Mouse (Mus musculus) intestine, postnatal 0 days (tissue): ENCODE measurements around the gene Fam81a. TPM values are rescaled to one million over a fixed set of nuclear protein-coding genes. Genes with fewer than 3 reads are reported as not detected.

Source experiments
- ATAC-seq: fragments of 200-750 bp; cut with Nextera tagmentation; 2 replicates; pipeline ENCODE4 v1.8.0; 2017; ENCODE audit warnings: mild to moderate bottlenecking, moderate TSS enrichment, moderate library complexity
- H3K27ac ChIP-seq: fragments of 300-500 bp; sonication (generic); 2 replicates; pipeline ENCODE4 v1.5.1; 2014; ENCODE audit warnings: mild to moderate bottlenecking, low read depth, low read length, moderate library complexity
- H3K27me3 ChIP-seq: fragments of 300-500 bp; sonication (generic); replicated peaks from 2 replicates; pipeline ENCODE4 v1.6.1; 2014; ENCODE audit warnings: low read length, mixed read lengths; ENCODE audit not compliant: control insufficient read depth, insufficient read depth
- H3K36me3 ChIP-seq: fragments of 300-500 bp; sonication (generic); 2 replicates; pipeline ENCODE4 v1.6.1; 2014; ENCODE audit warnings: mild to moderate bottlenecking, moderate library complexity; ENCODE audit not compliant: control insufficient read depth, insufficient read depth
- H3K4me1 ChIP-seq: fragments of 300-500 bp; sonication (generic); replicated peaks from 2 replicates; pipeline ENCODE4 v1.6.1; 2014; ENCODE audit warnings: antibody characterized with exemption, low read length, mixed read lengths; ENCODE audit not compliant: control insufficient read depth, insufficient read depth
- H3K4me2 ChIP-seq: fragments of 300-500 bp; sonication (generic); replicated peaks from 2 replicates; pipeline ENCODE4 v1.6.1; 2014; ENCODE audit warnings: low read depth, mild to moderate bottlenecking, moderate library complexity
- H3K4me3 ChIP-seq: fragments of 300-500 bp; sonication (generic); 2 replicates; pipeline ENCODE4 v1.5.1; 2014; ENCODE audit warnings: low read depth, low read length
- H3K9ac ChIP-seq: fragments of 300-500 bp; sonication (generic); 2 replicates; pipeline ENCODE4 v1.6.1; 2014; ENCODE audit warnings: mild to moderate bottlenecking, low read depth, low read length
- H3K9me3 ChIP-seq: fragments of 300-500 bp; sonication (generic); 2 replicates; pipeline ENCODE4 v1.6.1; 2016; ENCODE audit warnings: mixed run types; ENCODE audit not compliant: control insufficient read depth
- CTCF ChIP-seq: sonication (generic); IDR thresholded peaks from 2 replicates; pipeline ENCODE4 v1.5.1; 2016; ENCODE audit warnings: low read depth, mild to moderate bottlenecking, control low read depth, antibody characterized with exemption, moderate library complexity
- WGBS: fragments of 180-500 bp; shearing (Covaris S2); extraction: QIAGEN DNeasy Blood & Tissue Kit; methylation state at CpG from one replicate; pipeline ENCODE4 v1.1.7; 2014; 5-methylcytosine and 5-hydroxymethylcytosine counted together
- polyA plus RNA-seq: library from polyadenylated mRNA; unstranded; fragments of >200 nt; fragmentation: Nextera tagmentation; extraction: Ambion mirVana; gene quantifications from 2 replicates; pipeline ENCODE4 v1.2.1, GENCODE M21; 2015

The Fam81a gene
- polyA plus RNA-seq, 1 experiment from 2014 or later: 0.83 TPM

DNA sequence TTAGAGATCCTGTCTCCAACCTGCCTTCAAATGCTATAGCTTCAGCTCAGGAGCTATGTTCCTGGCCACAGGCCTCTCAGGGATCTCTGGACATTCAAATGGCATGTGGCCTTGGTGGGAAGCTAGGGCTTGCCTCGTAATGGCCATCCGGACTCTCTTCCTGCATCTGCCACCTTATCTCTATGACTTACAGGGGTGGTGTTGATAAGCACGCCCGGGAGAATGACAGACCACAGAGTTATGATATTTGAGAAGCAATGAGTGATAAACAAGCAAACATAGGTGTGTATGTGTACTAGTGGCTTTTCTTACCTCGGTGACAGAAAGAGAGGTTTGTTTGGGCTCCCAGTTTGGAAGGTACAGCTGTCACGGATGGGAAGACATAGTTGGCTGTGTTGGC, 96.1 kb downstream of the Fam81a start:
- ATAC-seq: no peak
- Histone ChIP-seq H3K9me3 (no peaks in the 10 kb centered on the region), H3K27me3 (no peaks in the 10 kb centered on the region), H3K4me3 (no peak overlapping the region), H3K4me1 (no peaks in the 10 kb centered on the region), H3K4me2 (no peak overlapping the region), H3K27ac (no peak overlapping the region), H3K36me3 (no peaks in the 10 kb centered on the region), H3K9ac (no peak overlapping the region)
- no peak for TF ChIP-seq CTCF
- WGBS: 49% methylated on average over 6 of the region's 6 CpGs

DNA sequence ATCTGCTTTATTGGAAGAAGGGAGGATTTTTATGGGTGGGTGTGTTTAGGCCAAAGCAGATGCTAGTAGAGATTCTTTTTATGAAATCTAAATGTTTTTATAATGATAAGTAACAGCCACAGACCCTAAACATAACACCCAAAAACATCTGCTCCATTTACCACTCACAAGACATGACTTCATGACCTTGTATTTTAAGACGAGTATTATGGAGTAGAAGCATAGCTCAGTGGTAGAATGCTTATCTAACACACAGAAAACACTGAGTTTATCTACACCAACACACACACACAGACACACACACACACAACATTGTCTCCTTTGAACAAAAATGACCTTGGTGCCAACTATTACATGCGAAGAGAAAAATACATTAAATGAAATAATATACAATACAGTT, 97.5 kb downstream of the Fam81a start:
- no peaks in the 10 kb centered on the region for H3K36me3 ChIP-seq
- ATAC-seq: no peak

DNA sequence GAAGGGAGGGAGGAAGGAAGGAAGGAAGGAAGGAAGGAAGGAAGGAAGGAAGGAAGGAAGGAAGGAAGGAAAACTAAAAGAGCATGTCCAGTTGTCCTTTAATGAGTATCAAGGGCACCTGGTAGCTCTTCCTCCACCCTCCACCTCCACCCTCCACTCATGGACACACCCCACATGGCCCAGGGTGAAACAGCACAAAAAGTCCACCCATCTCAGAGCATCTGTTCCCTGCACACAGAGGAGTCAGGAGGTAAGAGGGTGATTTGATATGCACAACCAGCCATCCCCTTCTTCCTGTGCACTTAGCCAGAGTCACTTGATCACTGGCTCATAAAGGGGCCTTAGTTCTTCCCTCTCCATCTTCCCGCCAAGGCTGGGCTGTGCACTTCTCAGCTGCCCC, 99.4 kb downstream of the Fam81a start:
- Histone ChIP-seq H3K27me3 (no peaks in the 10 kb centered on the region), H3K36me3 (no peaks in the 10 kb centered on the region), H3K4me1 (no peaks in the 10 kb centered on the region), H3K4me3 (no peak overlapping the region), H3K4me2 (no peak overlapping the region), H3K9me3 (no peaks in the 10 kb centered on the region), H3K9ac (no peak overlapping the region), H3K27ac (no peak overlapping the region)
- TF ChIP-seq CTCF: no peak
- 60% methylated on average over 1 of the region's 1 CpGs for WGBS
- ATAC-seq: no peak

More for the DNA sequence above, 97.5 kb downstream of the Fam81a start:
- Histone ChIP-seq H3K27me3 (no peaks in the 10 kb centered on the region), H3K4me1 (no peaks in the 10 kb centered on the region), H3K9me3 (no peaks in the 10 kb centered on the region), H3K9ac (no peak overlapping the region), H3K4me2 (no peak overlapping the region), H3K27ac (no peak overlapping the region), H3K4me3 (no peak overlapping the region)
- 66% methylated on average over 2 of the region's 2 CpGs for WGBS
- TF ChIP-seq CTCF: no peak

DNA sequence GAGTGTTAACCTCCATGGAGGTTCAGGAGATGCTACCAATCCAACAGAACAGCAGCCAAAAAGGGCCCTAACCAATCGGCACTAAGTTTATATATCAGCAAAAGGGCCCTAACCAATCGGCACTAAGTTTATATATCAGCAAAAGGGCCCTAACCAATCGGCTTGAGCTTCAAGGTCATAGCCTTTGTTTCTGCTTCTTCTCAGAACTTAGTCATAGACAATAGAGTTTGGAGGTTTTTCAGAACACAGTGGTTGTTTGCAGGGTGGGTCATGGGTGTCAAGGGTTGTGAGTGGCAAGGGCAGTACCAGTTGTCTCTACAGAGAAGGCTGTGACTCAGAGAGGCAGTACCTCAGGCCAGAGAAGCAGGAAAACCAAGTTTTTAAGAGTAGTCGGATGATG, 100.2 kb downstream of the Fam81a start:
- 87% methylated on average over 4 of the region's 4 CpGs for WGBS
- no peak for ATAC-seq
- H3K9me3 ChIP-seq: no peaks in the 10 kb centered on the region

DNA sequence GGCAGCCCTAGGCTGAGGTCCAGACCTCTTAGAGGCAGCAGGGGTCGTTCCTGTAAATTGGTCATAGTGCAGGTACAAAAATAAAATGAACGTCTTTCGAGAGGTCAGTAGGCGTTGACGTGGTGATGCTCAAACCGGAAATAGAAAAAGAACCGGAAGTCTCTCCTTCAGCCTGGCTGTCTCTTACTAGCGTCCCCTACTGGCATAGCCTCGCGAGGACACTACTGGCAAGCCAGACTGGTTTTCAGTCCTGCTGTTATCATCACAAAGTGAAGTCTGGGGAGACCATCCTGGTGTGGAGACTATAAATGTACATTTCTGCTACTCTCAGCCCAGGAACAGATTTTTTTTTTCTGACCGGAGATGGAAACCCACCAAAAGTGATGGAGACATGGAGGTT, 101.8 kb downstream of the Fam81a start:
- no peaks in the 10 kb centered on the region for H3K4me1 ChIP-seq
- TF ChIP-seq CTCF: peak; percentile 33
- H3K27me3 ChIP-seq: no peaks in the 10 kb centered on the region
- H3K4me2 ChIP-seq: no peak overlapping the region
- ATAC-seq: no peak
- H3K9ac ChIP-seq: no peak overlapping the region
- H3K36me3 ChIP-seq: no peaks in the 10 kb centered on the region
- no peaks in the 10 kb centered on the region for H3K9me3 ChIP-seq
- H3K4me3 ChIP-seq: no peak overlapping the region
- no peak overlapping the region for H3K27ac ChIP-seq
- 87% methylated on average over 11 of the region's 11 CpGs for WGBS

More for the DNA sequence above, 100.2 kb downstream of the Fam81a start:
- no peaks in the 10 kb centered on the region for H3K4me1 ChIP-seq
- no peak overlapping the region for H3K4me2 ChIP-seq
- H3K9ac ChIP-seq: no peak overlapping the region
- H3K27ac ChIP-seq: no peak overlapping the region
- no peaks in the 10 kb centered on the region for H3K36me3 ChIP-seq
- no peaks in the 10 kb centered on the region for H3K27me3 ChIP-seq
- no peak overlapping the region for H3K4me3 ChIP-seq
- no peak for TF ChIP-seq CTCF

DNA sequence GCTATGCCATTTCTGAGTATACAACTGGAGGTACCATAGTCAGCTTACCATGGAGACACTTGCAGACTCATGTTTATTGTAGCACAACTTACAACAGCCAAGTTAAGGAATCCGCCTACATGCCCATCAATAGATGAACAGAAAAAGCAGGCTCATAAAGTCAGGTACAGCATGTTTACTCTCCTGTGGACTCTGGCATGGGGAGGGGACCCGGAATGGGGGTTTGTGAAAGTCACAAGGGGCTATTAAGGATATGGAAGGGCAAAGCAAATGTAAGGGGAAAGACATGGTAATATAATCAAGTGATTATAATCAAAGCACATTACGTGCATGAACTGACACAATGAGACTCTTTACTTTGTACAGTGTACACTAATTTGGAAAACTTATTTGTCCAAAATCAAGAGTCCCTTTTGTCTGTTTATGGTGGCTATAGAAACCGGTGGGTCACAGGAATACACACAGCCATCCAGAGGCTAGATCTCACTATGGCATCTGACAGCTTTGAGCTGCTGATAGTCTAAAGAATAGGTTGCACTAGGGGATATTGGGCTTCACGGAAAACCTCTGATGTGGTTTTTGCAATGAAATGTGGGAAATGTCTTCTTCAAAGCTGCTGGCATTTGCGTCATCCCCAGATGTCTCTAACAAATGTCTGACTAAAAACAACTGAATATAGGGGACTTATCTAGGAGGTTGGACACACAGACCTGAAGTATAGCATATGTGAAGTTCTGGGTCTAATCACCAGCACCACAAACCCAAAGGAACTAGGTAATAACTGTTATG, 102.6 kb downstream of the Fam81a start:
- no peak overlapping the region for H3K27ac ChIP-seq
- no peak overlapping the region for H3K4me3 ChIP-seq
- H3K36me3 ChIP-seq: no peaks in the 10 kb centered on the region
- ATAC-seq: peak; percentile 34; the same call in 1 of the 2 replicates
- 49% methylated on average over 6 of the region's 6 CpGs for WGBS
- no peaks in the 10 kb centered on the region for H3K9me3 ChIP-seq
- H3K9ac ChIP-seq: no peak overlapping the region
- H3K4me2 ChIP-seq: no peak overlapping the region
- TF ChIP-seq CTCF: no peak
- no peaks in the 10 kb centered on the region for H3K27me3 ChIP-seq
- no peaks in the 10 kb centered on the region for H3K4me1 ChIP-seq

Other genes with a start within 250 kb of the Fam81a start
- 38.0 and 38.7 TPM in 2 replicates for gene Bnip2, start 153.1 kb downstream of the Fam81a start, polyA plus RNA-seq
- gene Gtf2a2, start 130.0 kb downstream of the Fam81a start, polyA plus RNA-seq: 127 and 128 TPM in 2 replicates
- gene Gcnt3, start 104.5 kb downstream of the Fam81a start, polyA plus RNA-seq: 11.0 and 11.1 TPM in 2 replicates
- 15.2 and 16.2 TPM in 2 replicates for gene Myo1e, start 64.8 kb upstream of the Fam81a start, polyA plus RNA-seq